Mouse (Mus musculus): ENCODE measurements around the gene Lrrc28. TPM values are rescaled to one million over a fixed set of nuclear protein-coding genes. Genes with fewer than 3 reads are reported as not detected.

The Lrrc28 gene
- polyA plus RNA-seq, 1 experiment: 38.7 TPM

GRCm38 (mm10) chr7:67544586-67544985, 100.5 kb downstream of the Lrrc28 start:
- Histone ChIP-seq H3K4me1 (ENCODE audit: control insufficient read depth, insufficient read depth, low read length) (peaks cover 7% of the 10 kb centered on the region; the same call in 1 of the 2 replicates), H3K27me3 (ENCODE audit: control insufficient read depth, insufficient read depth, low read length) (no peaks in the 10 kb centered on the region), H3K27ac (ENCODE audit: insufficient read depth, low read length) (no peak overlapping the region), H3K4me3 (replicated peaks; ENCODE audit: insufficient read depth, low read depth, low read length) (no peak overlapping the region)
- no peak for DNase-seq
- TF ChIP-seq POLR2A (IDR thresholded peaks at IDR 0.05; ENCODE audit: borderline replicate concordance, insufficient read depth, low read length) (no peak), CTCF (IDR thresholded peaks at IDR 0.05; ENCODE audit: borderline replicate concordance, insufficient read depth, low read depth, low read length) (no peak)

GRCm38 (mm10) chr7:67543641-67544040, 101.4 kb downstream of the Lrrc28 start:
- H3K4me1 ChIP-seq (ENCODE audit: control insufficient read depth, insufficient read depth, low read length): peaks cover 2% of the 10 kb centered on the region; the same call in 1 of the 2 replicates
- no peak for DNase-seq
- WGBS: 73% methylated on average over 6 of the region's 6 CpGs
- TF ChIP-seq POLR2A (IDR thresholded peaks at IDR 0.05; ENCODE audit: borderline replicate concordance, insufficient read depth, low read length) (no peak), CTCF (IDR thresholded peaks at IDR 0.05; ENCODE audit: borderline replicate concordance, insufficient read depth, low read depth, low read length) (no peak)
- H3K4me3 ChIP-seq (replicated peaks; ENCODE audit: insufficient read depth, low read depth, low read length): no peak overlapping the region
- H3K27ac ChIP-seq (ENCODE audit: insufficient read depth, low read length): no peak overlapping the region
- H3K27me3 ChIP-seq (ENCODE audit: control insufficient read depth, insufficient read depth, low read length): no peaks in the 10 kb centered on the region

DNA sequence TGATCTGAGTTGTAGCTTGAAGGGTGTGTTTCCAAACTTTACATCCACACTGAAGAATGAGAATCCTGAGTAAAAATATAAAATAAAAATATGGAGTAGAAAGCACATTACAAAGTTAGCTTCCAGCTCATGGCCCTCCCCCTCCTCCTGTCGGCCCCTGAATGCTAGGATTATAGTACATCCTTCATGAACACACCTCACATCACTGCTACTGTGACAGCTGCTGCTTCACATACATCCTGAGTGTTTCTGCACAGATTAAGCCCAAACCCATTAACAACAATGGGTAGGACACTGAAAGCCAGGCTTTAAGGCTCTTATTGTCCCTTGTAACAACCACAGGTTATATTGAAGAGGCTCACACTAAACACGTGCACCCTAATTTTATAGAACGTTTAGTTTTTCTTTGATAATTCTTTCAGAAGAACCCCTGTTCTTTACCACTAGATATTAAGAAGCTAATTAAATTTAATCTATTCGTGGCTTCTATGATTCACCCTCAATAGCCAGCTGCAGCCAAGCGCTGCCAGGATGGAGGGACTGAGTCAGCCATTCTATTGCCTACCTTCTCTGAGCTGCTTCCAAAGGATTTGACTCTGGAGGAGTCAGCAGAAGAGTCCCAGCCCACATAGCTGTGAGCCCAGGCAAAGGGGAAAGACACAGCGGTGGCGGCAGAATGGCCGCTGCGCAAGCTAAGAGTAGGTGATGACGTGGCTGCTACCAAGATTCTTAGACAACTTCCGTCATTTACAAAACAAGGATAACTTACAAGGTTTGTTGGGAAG, 108.3 kb downstream of the Lrrc28 start:
- no peak for DNase-seq
- no peaks in the 10 kb centered on the region; the same call in 1 of the 2 replicates for H3K4me1 ChIP-seq (ENCODE audit: control insufficient read depth, insufficient read depth, low read length)
- H3K4me3 ChIP-seq (replicated peaks; ENCODE audit: insufficient read depth, low read depth, low read length): no peak overlapping the region
- 90% methylated on average over 11 of the region's 11 CpGs for WGBS
- H3K27me3 ChIP-seq (ENCODE audit: control insufficient read depth, insufficient read depth, low read length): no peaks in the 10 kb centered on the region
- H3K27ac ChIP-seq (ENCODE audit: insufficient read depth, low read length): no peak overlapping the region
- TF ChIP-seq POLR2A (IDR thresholded peaks at IDR 0.05; ENCODE audit: borderline replicate concordance, insufficient read depth, low read length): no peak
- no peak for TF ChIP-seq CTCF (IDR thresholded peaks at IDR 0.05; ENCODE audit: borderline replicate concordance, insufficient read depth, low read depth, low read length)

- no peak overlapping the region for H3K27ac ChIP-seq (ENCODE audit: insufficient read depth, low read length)
- WGBS: 44% methylated on average over 4 of the region's 4 CpGs
- H3K4me1 ChIP-seq (ENCODE audit: control insufficient read depth, insufficient read depth, low read length): no peaks in the 10 kb centered on the region; the same call in 1 of the 2 replicates
- H3K4me3 ChIP-seq (replicated peaks; ENCODE audit: insufficient read depth, low read depth, low read length): no peak overlapping the region
- peak; percentile 49 to 83 for DNase-seq
- H3K27me3 ChIP-seq (ENCODE audit: control insufficient read depth, insufficient read depth, low read length): no peaks in the 10 kb centered on the region
- TF ChIP-seq CTCF (IDR thresholded peaks at IDR 0.05; ENCODE audit: borderline replicate concordance, insufficient read depth, low read depth, low read length) (no peak), POLR2A (IDR thresholded peaks at IDR 0.05; ENCODE audit: borderline replicate concordance, insufficient read depth, low read length) (no peak)
Measured at GRCm38 (mm10) chr7:67535941-67536340, 109.1 kb downstream of the Lrrc28 start.

- Histone ChIP-seq H3K27ac (ENCODE audit: insufficient read depth, low read length) (no peak overlapping the region), H3K4me1 (ENCODE audit: control insufficient read depth, insufficient read depth, low read length) (peaks cover 14% of the 10 kb centered on the region; the same call in 1 of the 2 replicates), H3K27me3 (ENCODE audit: control insufficient read depth, insufficient read depth, low read length) (no peaks in the 10 kb centered on the region), H3K4me3 (replicated peaks; ENCODE audit: insufficient read depth, low read depth, low read length) (no peak overlapping the region)
- TF ChIP-seq POLR2A (IDR thresholded peaks at IDR 0.05; ENCODE audit: borderline replicate concordance, insufficient read depth, low read length): no peak
- no peak for TF ChIP-seq CTCF (IDR thresholded peaks at IDR 0.05; ENCODE audit: borderline replicate concordance, insufficient read depth, low read depth, low read length)
- no peak for DNase-seq
- 77% methylated on average over 2 of the region's 2 CpGs for WGBS
Measured at GRCm38 (mm10) chr7:67530981-67531380, 114.1 kb downstream of the Lrrc28 start.

DNA sequence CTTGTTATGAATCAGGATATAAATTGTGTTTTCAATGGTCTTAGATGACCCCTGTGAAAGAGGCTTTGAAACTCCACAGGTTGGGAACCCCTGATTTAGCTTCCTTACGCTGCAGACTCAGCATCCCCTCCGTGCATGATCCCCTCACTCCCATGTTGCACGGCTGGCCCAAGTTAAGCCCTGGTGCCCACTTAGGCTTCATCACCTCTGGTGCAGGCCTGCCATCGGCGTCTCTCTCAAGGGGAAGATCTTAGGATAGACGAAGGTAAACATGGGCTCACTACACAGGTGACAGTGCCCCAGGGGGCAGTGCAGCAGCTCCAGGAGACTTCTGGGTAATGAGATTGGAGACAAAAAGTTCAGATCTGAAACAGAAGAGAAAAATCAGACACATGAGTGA, 115.7 kb downstream of the Lrrc28 start:
- H3K27ac ChIP-seq (ENCODE audit: insufficient read depth, low read length): no peak overlapping the region

GRCm38 (mm10) chr7:67528821-67529221, 116.2 kb downstream of the Lrrc28 start:
- Histone ChIP-seq H3K27ac (ENCODE audit: insufficient read depth, low read length) (0 out of 2 replicates have a peak overlapping the region, but pooled peaks have one; percentile 2), H3K4me3 (replicated peaks; ENCODE audit: insufficient read depth, low read depth, low read length) (peak overlapping the region; percentile 52)
- WGBS: 25% methylated on average over 18 of the region's 18 CpGs

More for the DNA sequence above, 115.7 kb downstream of the Lrrc28 start:
- no peaks in the 10 kb centered on the region for H3K27me3 ChIP-seq (ENCODE audit: control insufficient read depth, insufficient read depth, low read length)
- peaks cover 14% of the 10 kb centered on the region; the same call in 1 of the 2 replicates for H3K4me1 ChIP-seq (ENCODE audit: control insufficient read depth, insufficient read depth, low read length)
- TF ChIP-seq CTCF (IDR thresholded peaks at IDR 0.05; ENCODE audit: borderline replicate concordance, insufficient read depth, low read depth, low read length) (no peak), POLR2A (IDR thresholded peaks at IDR 0.05; ENCODE audit: borderline replicate concordance, insufficient read depth, low read length) (no peak)
- WGBS: 76% methylated on average over 6 of the region's 6 CpGs
- H3K4me3 ChIP-seq (replicated peaks; ENCODE audit: insufficient read depth, low read depth, low read length): no peak overlapping the region
- no peak for DNase-seq

More at GRCm38 (mm10) chr7:67528821-67529221, 116.2 kb downstream of the Lrrc28 start:
- DNase-seq: peak; percentile 43 to 49
- Histone ChIP-seq H3K27me3 (ENCODE audit: control insufficient read depth, insufficient read depth, low read length) (no peaks in the 10 kb centered on the region), H3K4me1 (ENCODE audit: control insufficient read depth, insufficient read depth, low read length) (peaks cover 14% of the 10 kb centered on the region; the same call in 1 of the 2 replicates)
- TF ChIP-seq POLR2A (IDR thresholded peaks at IDR 0.05; ENCODE audit: borderline replicate concordance, insufficient read depth, low read length): no peak
- TF ChIP-seq CTCF (IDR thresholded peaks at IDR 0.05; ENCODE audit: borderline replicate concordance, insufficient read depth, low read depth, low read length): no peak
